Mouse (Mus musculus) layer of hippocampus, postnatal 36 days (tissue): ENCODE measurements around the gene Cdkl3. TPM values are rescaled to one million over a fixed set of nuclear protein-coding genes. Genes with fewer than 3 reads are reported as not detected.
A peak's percentile ranks its signal among the peaks of the same experiment; 100 is the strongest.

Experiments used
- DNase-seq, 2 experiments: peaks; one replicate each; pipeline ENCODE4 v3.0.0; 2022
- total RNA-seq, 2 experiments: library from RNA; stranded (reverse); gene quantifications; 2 replicates each; pipeline ENCODE4 v1.2.3; 2021

The Cdkl3 gene
- total RNA-seq, result 10 to 100 TPM; 15.0 to 19.8 TPM

- peak; percentile 87 to 89 for DNase-seq
Observed at GRCm38 (mm10) chr11:52003772-52004528, at the start of gene Cdkl3. TSS of gene Cdkl3 (plus strand) at chr11:52004221.

- no peak for DNase-seq
Observed at GRCm38 (mm10) chr11:51956112-51956511, 47.9 kb upstream of the Cdkl3 start.

GRCm38 (mm10) chr11:51957760-51958159, 46.3 kb upstream of the Cdkl3 start:
- DNase-seq, result no peak

- no peak for DNase-seq
Observed at GRCm38 (mm10) chr11:51959511-51959910, 44.5 kb upstream of the Cdkl3 start.

GRCm38 (mm10) chr11:51960061-51960460, 44.0 kb upstream of the Cdkl3 start:
- DNase-seq, result no peak

- DNase-seq, result peak; percentile 23 to 31
Observed at GRCm38 (mm10) chr11:51960967-51961471, 43.0 kb upstream of the Cdkl3 start.

- DNase-seq, result no peak
Observed at GRCm38 (mm10) chr11:51961761-51962160, 42.3 kb upstream of the Cdkl3 start.

GRCm38 (mm10) chr11:51962277-51962676, 41.7 kb upstream of the Cdkl3 start:
- DNase-seq, result no peak

GRCm38 (mm10) chr11:51966651-51967050, 37.4 kb upstream of the Cdkl3 start:
- no peak for DNase-seq

GRCm38 (mm10) chr11:51967443-51968401, 36.3 kb upstream of the Cdkl3 start, which contains the start of gene Cdkn2aipnl:
TSS of gene Cdkn2aipnl (plus strand) at chr11:51967661.
- peak; percentile 96 to 97 for DNase-seq

GRCm38 (mm10) chr11:51968896-51969295, 35.1 kb upstream of the Cdkl3 start:
- no peak for DNase-seq

GRCm38 (mm10) chr11:51969511-51969910, 34.5 kb upstream of the Cdkl3 start:
- DNase-seq, result no peak

GRCm38 (mm10) chr11:51971644-51972043, 32.4 kb upstream of the Cdkl3 start:
- DNase-seq, result no peak

- DNase-seq, result peak; percentile 21 to 32
Observed at GRCm38 (mm10) chr11:51999611-52000289, 4.3 kb upstream of the Cdkl3 start.

GRCm38 (mm10) chr11:52000290-52000962, 3.6 kb upstream of the Cdkl3 start, which contains the start of gene Ube2b:
TSS of gene Ube2b (minus strand) at chr11:52000762.
- peak; percentile 91 to 92 for DNase-seq

- no peak for DNase-seq
Observed at GRCm38 (mm10) chr11:52001341-52001740, 2.7 kb upstream of the Cdkl3 start.

GRCm38 (mm10) chr11:52001861-52002260, 2.2 kb upstream of the Cdkl3 start:
- DNase-seq, result no peak

- no peak for DNase-seq
Observed at GRCm38 (mm10) chr11:52002842-52003504, 1.0 kb upstream of the Cdkl3 start.

GRCm38 (mm10) chr11:52003505-52003771, 583 bp upstream of the Cdkl3 start:
- DNase-seq, result no peak

GRCm38 (mm10) chr11:52005586-52005985, 1.6 kb downstream of the Cdkl3 start:
- DNase-seq, result no peak

- DNase-seq, result no peak
Observed at GRCm38 (mm10) chr11:52011011-52011410, 7.0 kb downstream of the Cdkl3 start.
